In the genomic region with DNA sequence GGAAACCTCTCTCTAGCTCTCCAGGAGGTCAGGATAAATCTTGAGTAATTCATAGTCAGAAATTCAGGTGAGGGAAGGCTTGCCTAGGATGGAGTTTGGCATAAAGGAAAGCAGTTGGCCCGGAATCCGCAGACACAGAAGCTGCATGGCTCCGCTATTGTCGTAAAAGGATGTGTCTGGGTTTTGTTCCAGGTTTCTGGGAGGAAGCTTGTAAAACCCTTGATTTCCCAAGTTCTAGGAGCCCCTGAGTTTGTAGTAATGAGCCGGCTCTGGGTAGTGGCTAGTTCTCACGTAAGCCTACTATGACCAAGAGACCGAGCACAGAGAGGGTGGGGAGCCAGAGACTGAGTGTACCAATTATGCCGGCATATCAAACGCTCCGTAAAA, we compare ENCODE assay signal across 10 mouse cellular contexts. TPM values are rescaled to one million over a fixed set of nuclear protein-coding genes. Genes with fewer than 3 reads are reported as not detected.
DNase-seq lines count a peak whose midpoint lies in the region; ATAC-seq and TF ChIP-seq lines count a peak whose summit lies in the region.
"Had no signal": no experiment of that assay in that cellular context is flagged by ENCODE, and none has a peak within 500 bp of the region (broad histone marks: within the 10 kb centered on the region; RNA-seq: fewer than 3 reads in every experiment).

No protein-coding gene starts in this region.

- no peak overlapping the region for H3K27ac ChIP-seq in kidney, embryonic 14.5 days (ENCODE audit: low read depth, low read length)
- no peak overlapping the region for H3K27ac ChIP-seq in intestine, postnatal 0 days (ENCODE audit: low read depth, low read length)
- peak overlapping the region; percentile 65 for H3K27ac ChIP-seq in neural tube, embryonic 11.5 days (ENCODE audit: low read depth, low read length)

- WGBS in kidney, embryonic 14.5 days: 27% methylated on average over 10 of the region's 10 CpGs
- 36% methylated on average over 10 of the region's 10 CpGs for WGBS in intestine, postnatal 0 days
- 30% methylated on average over 10 of the region's 10 CpGs for WGBS in neural tube, embryonic 11.5 days

- peak overlapping the region; percentile 20 for H3K4me3 ChIP-seq in kidney, embryonic 14.5 days (ENCODE audit: low read length)
- no peak overlapping the region for H3K4me3 ChIP-seq in intestine, postnatal 0 days (ENCODE audit: low read depth, low read length)
- peak overlapping the region; percentile 25; the same call in 1 of the 2 replicates for H3K4me3 ChIP-seq in neural tube, embryonic 11.5 days (ENCODE audit: low read depth, low read length)

- ATAC-seq in kidney, embryonic 14.5 days (ENCODE audit: low FRiP score, low TSS enrichment): no peak
- ATAC-seq in intestine, postnatal 0 days: no peak
- ATAC-seq in neural tube, embryonic 11.5 days (ENCODE audit: insufficient read depth, low FRiP score, low TSS enrichment): 0 out of 2 replicates have a peak, but pooled peaks have one; percentile 29
- no peak for ATAC-seq in CD4-positive, CD25-positive, alpha-beta regulatory T cell, adult 4 months

- peaks cover 5% of the 10 kb centered on the region for H3K4me1 ChIP-seq in kidney, embryonic 14.5 days (ENCODE audit: control insufficient read depth, insufficient read depth, low read length)
- peaks cover 5% of the 10 kb centered on the region; the same call in 1 of the 2 replicates for H3K4me1 ChIP-seq in intestine, postnatal 0 days (replicated peaks; ENCODE audit: control insufficient read depth, insufficient read depth, low read length)
- H3K4me1 ChIP-seq in neural tube, embryonic 11.5 days (ENCODE audit: control insufficient read depth, insufficient read depth, low read length): peaks cover 18% of the 10 kb centered on the region; the same call in 1 of the 2 replicates

- no peaks in the 10 kb centered on the region for H3K27me3 ChIP-seq in kidney, embryonic 14.5 days (ENCODE audit: control insufficient read depth, insufficient read depth, low read length)
- H3K27me3 ChIP-seq in intestine, postnatal 0 days (replicated peaks; ENCODE audit: control insufficient read depth, insufficient read depth, low read length): 0 out of 2 replicates have a peak, but pooled peaks cover 12% of the 10 kb centered on the region
- H3K27me3 ChIP-seq in neural tube, embryonic 11.5 days (ENCODE audit: control insufficient read depth, insufficient read depth, low read length): no peaks in the 10 kb centered on the region

- H3K9ac ChIP-seq in kidney, embryonic 14.5 days (ENCODE audit: low read depth, low read length): peak overlapping the region; percentile 13; the same call in 1 of the 2 replicates
- H3K9ac ChIP-seq in intestine, postnatal 0 days (ENCODE audit: low read depth, low read length): no peak overlapping the region
- H3K9ac ChIP-seq in neural tube, embryonic 11.5 days (ENCODE audit: low read length): peak overlapping the region; percentile 52

- H3K9me3 ChIP-seq in kidney, embryonic 14.5 days (ENCODE audit: control insufficient read depth, low read length): no peaks in the 10 kb centered on the region
- H3K9me3 ChIP-seq in intestine, postnatal 0 days (ENCODE audit: control insufficient read depth): no peaks in the 10 kb centered on the region
- H3K9me3 ChIP-seq in neural tube, embryonic 11.5 days (ENCODE audit: control insufficient read depth, low read length): no peaks in the 10 kb centered on the region

- peak overlapping the region; percentile 47 for H3K4me2 ChIP-seq in kidney, embryonic 14.5 days (replicated peaks; ENCODE audit: low read depth, low read length)
- peak overlapping the region; percentile 30; the same call in 1 of the 2 replicates for H3K4me2 ChIP-seq in intestine, postnatal 0 days (replicated peaks; ENCODE audit: low read depth)
- H3K4me2 ChIP-seq in neural tube, embryonic 11.5 days (ENCODE audit: low read depth): peak overlapping the region; percentile 55

- TF ChIP-seq CTCF in intestine, postnatal 0 days (IDR thresholded peaks at IDR 0.05; ENCODE audit: low read depth): no peak

- H3K36me3 ChIP-seq in kidney, embryonic 14.5 days (ENCODE audit: control insufficient read depth, insufficient read depth, low read length): no peaks in the 10 kb centered on the region
- no peaks in the 10 kb centered on the region for H3K36me3 ChIP-seq in intestine, postnatal 0 days (ENCODE audit: control insufficient read depth, insufficient read depth)
- H3K36me3 ChIP-seq in neural tube, embryonic 11.5 days (ENCODE audit: control insufficient read depth, insufficient read depth, low read length): no peaks in the 10 kb centered on the region
- H3K36me3 ChIP-seq: G1E had no signal

- DNase-seq in kidney, adult 18-20 months: no peak
- peak; percentile 28 for DNase-seq in fibroblast of lung, adult 2 months (ENCODE audit: low read depth)
- DNase-seq in neural tube, embryonic 11.5 days (ENCODE audit: low spot score): peak; percentile 36
- no peak for DNase-seq in ovary, postnatal 14 days (ENCODE audit: low spot score)
- DNase-seq in right cerebral cortex, postnatal 10 days (ENCODE audit: low spot score in 2 of 2): no peak
- DNase-seq: kidney, adult 9 months had no signal

RNA-seq across cellular contexts. Expression of a gene that starts 52.7 kb away (rescaled TPM):
- polyA plus RNA-seq in kidney, embryonic 14.5 days (2014; fragmentation: Nextera tagmentation; extraction: Ambion mirVana): not detected in 2 replicates
- not detected in 2 replicates for polyA plus RNA-seq in intestine, postnatal 0 days (2015; fragmentation: Nextera tagmentation; extraction: Ambion mirVana)
- polyA plus RNA-seq in neural tube, embryonic 11.5 days (2014; fragmentation: Nextera tagmentation; extraction: Ambion mirVana): not detected in 2 replicates
- polyA plus RNA-seq in CD4-positive, CD25-positive, alpha-beta regulatory T cell, adult 4 months (2017; shearing (Covaris generic)): not detected
- polyA plus RNA-seq: G1E had no signal

Comparison
In these comparisons a context has a peak if more than half of its experiments do, and no peak if none do; other contexts are left out.
1. DNase-seq: peak in fibroblast of lung, adult 2 months (single experiment) and neural tube, embryonic 11.5 days (single experiment); none in kidney, adult 18-20 months (single experiment), ovary, postnatal 14 days (single experiment) and right cerebral cortex, postnatal 10 days (0 of 2).
2. Peak in every context shown above with its lines, with median percentiles within 50 percentile points of each other: H3K4me2 ChIP-seq.